Mouse (Mus musculus) midbrain, embryonic 11.5 days (tissue): ENCODE results near the gene Dda1. TPM values are rescaled to one million over a fixed set of nuclear protein-coding genes. Genes with fewer than 3 reads are reported as not detected.
A peak's percentile ranks its signal among the peaks of the same experiment; 100 is the strongest.
"Not testable (repeated sequence)": the region's sequence is repeated elsewhere in the genome, so short reads cannot be mapped to it uniquely, and the experiment has no call there.

Experiments used
- ATAC-seq: fragments of 200-750 bp; cut with Nextera tagmentation; 2 replicates; pipeline ENCODE4 v1.8.0; 2017; ENCODE audit warnings: moderate TSS enrichment, moderate library complexity; ENCODE audit not compliant: low FRiP score
- DNase-seq: peaks from one replicate; pipeline ENCODE4 v3.0.0; 2015; ENCODE audit warnings: low spot score; ENCODE audit errors: missing footprints
- H3K27ac ChIP-seq: fragments of 300-500 bp; sonication (generic); 2 replicates; pipeline ENCODE4 v1.5.1; 2014; ENCODE audit warnings: low read depth, low read length
- H3K27me3 ChIP-seq: fragments of 300-500 bp; sonication (generic); 2 replicates; pipeline ENCODE4 v1.6.1; 2014; ENCODE audit warnings: mild to moderate bottlenecking, low read length, moderate library complexity, mixed read lengths; ENCODE audit not compliant: control insufficient read depth, insufficient read depth
- H3K36me3 ChIP-seq: fragments of 300-500 bp; sonication (generic); 2 replicates; pipeline ENCODE4 v1.6.1; 2014; ENCODE audit warnings: mild to moderate bottlenecking, low read length, moderate library complexity, mixed read lengths; ENCODE audit not compliant: control insufficient read depth, insufficient read depth
- H3K4me1 ChIP-seq: fragments of 300-500 bp; sonication (generic); 2 replicates; pipeline ENCODE4 v1.6.1; 2014; ENCODE audit warnings: low read length; ENCODE audit not compliant: control insufficient read depth, insufficient read depth
- H3K4me2 ChIP-seq: fragments of 300-500 bp; sonication (generic); 2 replicates; pipeline ENCODE4 v1.6.1; 2014; ENCODE audit warnings: mild to moderate bottlenecking, moderate library complexity
- H3K4me3 ChIP-seq: fragments of 300-500 bp; sonication (generic); 2 replicates; pipeline ENCODE4 v1.5.1; 2014; ENCODE audit warnings: low read depth, low read length
- H3K9ac ChIP-seq: fragments of 300-500 bp; sonication (generic); 2 replicates; pipeline ENCODE4 v1.6.1; 2014; ENCODE audit warnings: low read length
- H3K9me3 ChIP-seq: fragments of 300-500 bp; sonication (generic); 2 replicates; pipeline ENCODE4 v1.6.1; 2016; ENCODE audit warnings: low read length; ENCODE audit not compliant: control insufficient read depth
- WGBS: fragments of 180-500 bp; shearing (Covaris S2); extraction: QIAGEN DNeasy Blood & Tissue Kit; methylation state at CpG from one replicate; pipeline ENCODE4 v1.1.7; 2014; 5-methylcytosine and 5-hydroxymethylcytosine counted together
- polyA plus RNA-seq: library from polyadenylated mRNA; unstranded; fragments of >200 nt; fragmentation: Nextera tagmentation; extraction: Ambion mirVana; gene quantifications from 2 replicates; pipeline ENCODE4 v1.2.1, GENCODE M21; 2014

Gene Dda1
- polyA plus RNA-seq, 1 experiment from 2014 or later = 129 TPM

GRCm38 (mm10) chr8:71511644-71512043 is 42.6 kb downstream of the Dda1 start, which contains the start of gene Plvap:
Gene Plvap (minus strand): TSS chr8:71511752.
- DNase-seq (no peak), ATAC-seq (no peak)
- Histone ChIP-seq H3K27ac (no peak within 1 kb of the TSS), H3K9ac (no peak within 1 kb of the TSS), H3K4me3 (no peak within 1 kb of the TSS), H3K4me1 (peaks cover under 1% of the 10 kb centered on the region; the same call in 1 of the 2 replicates), H3K4me2 (no peak within 1 kb of the TSS), H3K36me3 (no peaks in the 10 kb centered on the region), H3K9me3 (no peaks in the 10 kb centered on the region), H3K27me3 (peaks cover 23% of the 10 kb centered on the region)
- 79% methylated on average over 14 of the region's 14 CpGs for WGBS

- H3K4me1 ChIP-seq = peaks cover 7% of the 10 kb centered on the region
- H3K36me3 ChIP-seq = no peaks in the 10 kb centered on the region
- ATAC-seq (no peak), DNase-seq (no peak)
- H3K9ac ChIP-seq = no peak overlapping the region
- H3K9me3 ChIP-seq = no peaks in the 10 kb centered on the region
- no peak overlapping the region for H3K4me3 ChIP-seq
- 76% methylated on average over 15 of the region's 15 CpGs for WGBS
- peaks cover 8% of the 10 kb centered on the region for H3K27me3 ChIP-seq
- H3K27ac ChIP-seq = no peak overlapping the region
- no peak overlapping the region for H3K4me2 ChIP-seq
Observed at GRCm38 (mm10) chr8:71513018-71513754, 44.2 kb downstream of the Dda1 start.

DNA sequence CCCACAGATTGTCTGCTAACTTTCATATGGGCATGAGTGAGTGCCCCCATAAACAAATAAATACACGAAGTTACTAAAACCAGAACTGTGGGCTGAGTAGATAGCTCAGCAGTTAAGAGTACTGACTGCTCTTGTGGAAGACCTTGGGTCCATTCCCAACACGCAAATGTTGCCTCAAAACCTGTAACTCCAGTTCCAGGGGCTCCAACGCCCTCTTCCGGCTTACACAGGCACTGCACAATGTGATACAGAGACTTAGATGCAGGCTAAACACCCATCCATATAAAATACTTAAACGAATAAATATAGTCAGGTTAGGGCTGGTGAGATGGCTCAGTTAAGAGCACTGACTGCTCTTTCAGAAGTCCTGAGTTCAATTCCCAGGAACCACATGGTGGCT is 46.0 kb downstream of the Dda1 start:
- Histone ChIP-seq H3K9ac (no peak overlapping the region), H3K27ac (no peak overlapping the region), H3K36me3 (no peaks in the 10 kb centered on the region), H3K27me3 (no peaks in the 10 kb centered on the region), H3K4me3 (no peak overlapping the region), H3K4me2 (no peak overlapping the region), H3K4me1 (peaks cover 7% of the 10 kb centered on the region), H3K9me3 (no peaks in the 10 kb centered on the region)
- no peak for DNase-seq
- WGBS = 70% methylated on average over 5 of the region's 5 CpGs
- no peak for ATAC-seq

- DNase-seq (peak; percentile 88), ATAC-seq (no peak)
- Histone ChIP-seq H3K4me3 (no peak overlapping the region), H3K27me3 (no peaks in the 10 kb centered on the region), H3K9ac (no peak overlapping the region), H3K4me1 (peaks cover 7% of the 10 kb centered on the region), H3K4me2 (no peak overlapping the region), H3K27ac (no peak overlapping the region), H3K9me3 (no peaks in the 10 kb centered on the region), H3K36me3 (no peaks in the 10 kb centered on the region)
- 25% methylated on average over 6 of the region's 6 CpGs for WGBS
Observed at GRCm38 (mm10) chr8:71516786-71517185, 47.8 kb downstream of the Dda1 start.

DNA sequence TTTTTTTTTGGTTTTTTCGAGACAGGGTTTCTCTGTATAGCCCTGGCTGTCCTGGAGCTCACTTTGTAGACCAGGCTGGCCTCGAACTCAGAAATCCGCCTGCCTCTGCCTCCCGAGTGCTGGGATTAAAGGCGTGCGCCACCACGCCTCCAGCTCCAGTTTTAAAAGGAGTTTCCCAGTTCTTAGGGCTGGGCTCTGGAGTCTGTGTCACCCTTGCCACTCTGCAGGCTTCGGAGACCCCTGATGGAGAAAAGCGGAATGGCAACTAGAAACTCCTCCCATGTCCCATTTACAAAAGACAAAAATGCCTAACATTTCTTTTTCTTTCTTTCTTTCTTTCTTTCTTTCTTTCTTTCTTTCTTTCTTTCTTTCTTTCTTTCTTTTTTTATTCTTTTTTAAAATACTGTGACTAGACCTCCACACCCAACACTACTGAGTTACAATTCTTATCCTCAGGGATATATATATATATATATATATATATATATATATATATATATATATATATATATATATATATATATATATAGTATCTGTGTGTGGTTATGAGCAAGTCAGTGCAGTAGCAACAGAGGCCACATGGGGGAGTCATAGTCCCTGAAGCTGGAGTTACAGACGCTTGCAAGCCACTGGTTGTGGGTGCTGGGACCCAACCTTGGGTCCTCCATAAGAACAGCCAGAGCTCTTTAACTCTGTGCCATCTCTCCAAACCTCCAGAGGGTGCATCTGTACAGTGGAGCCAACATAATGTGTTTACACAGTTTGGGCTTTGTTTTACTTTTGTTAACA is 50.2 kb downstream of the Dda1 start:
- not testable (repeated sequence) for H3K36me3 ChIP-seq, H3K9me3 ChIP-seq, H3K9ac ChIP-seq, H3K27me3 ChIP-seq, H3K27ac ChIP-seq, H3K4me2 ChIP-seq, H3K4me3 ChIP-seq, H3K4me1 ChIP-seq, ATAC-seq
- WGBS = 54% methylated on average over 9 of the region's 10 CpGs
- DNase-seq = peak; percentile 97

GRCm38 (mm10) chr8:71521634-71522033 is 52.6 kb downstream of the Dda1 start:
- no peak overlapping the region for H3K27ac ChIP-seq
- 3% methylated on average over 17 of the region's 17 CpGs for WGBS
- no peak overlapping the region for H3K9ac ChIP-seq
- H3K27me3 ChIP-seq = peaks cover 24% of the 10 kb centered on the region
- no peaks in the 10 kb centered on the region for H3K36me3 ChIP-seq
- no peaks in the 10 kb centered on the region for H3K9me3 ChIP-seq
- peak; percentile 100 for DNase-seq
- peaks cover 7% of the 10 kb centered on the region for H3K4me1 ChIP-seq
- no peak overlapping the region for H3K4me3 ChIP-seq
- ATAC-seq = peak; percentile 83
- no peak overlapping the region for H3K4me2 ChIP-seq

DNA sequence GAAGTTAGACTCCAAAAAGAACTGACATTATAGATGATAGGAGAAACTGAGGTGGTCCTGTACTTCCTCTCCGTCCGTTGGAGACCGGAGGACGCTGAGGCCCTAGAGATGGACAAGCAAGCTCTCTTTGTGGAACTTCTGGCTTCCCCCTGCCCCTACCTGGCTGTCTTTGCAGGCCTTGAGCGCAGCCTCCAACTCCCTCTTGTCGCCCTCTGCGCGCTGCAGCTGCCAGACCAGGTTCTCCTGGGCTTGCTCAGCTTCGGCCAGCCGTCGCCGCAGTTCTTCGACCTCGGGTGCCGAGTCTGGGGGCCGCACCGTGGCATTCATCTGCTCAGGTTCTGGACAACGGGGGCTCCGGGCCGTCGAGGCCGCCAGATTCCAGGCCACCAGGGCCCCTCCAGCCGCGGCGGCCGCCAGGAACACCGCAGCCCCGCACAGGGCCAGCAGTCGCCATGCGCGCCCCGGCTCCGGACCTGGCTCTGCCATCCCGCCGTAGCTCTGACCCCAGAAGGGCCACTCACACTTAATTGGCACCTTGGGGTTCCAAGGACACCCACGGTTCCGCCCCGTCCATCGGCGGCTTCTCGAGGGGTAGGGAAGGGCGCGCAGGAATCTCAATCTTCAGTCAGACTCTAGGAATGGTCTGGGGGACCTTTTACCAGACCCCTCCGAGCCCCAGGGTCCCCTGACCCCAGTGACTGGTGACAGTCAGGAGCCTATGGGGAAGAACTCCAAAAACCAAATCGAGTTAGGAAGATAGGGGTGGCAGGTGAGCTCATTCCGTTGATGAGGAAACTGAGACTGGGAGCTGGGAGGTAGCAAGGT is 56.4 kb downstream of the Dda1 start, which contains the start of gene Ccdc194:
Gene Ccdc194, minus strand, starts transcription at position 486 of the 825 bp plus-strand sequence.
- Histone ChIP-seq H3K9me3 (no peaks in the 10 kb centered on the region), H3K27me3 (peaks cover 25% of the 10 kb centered on the region), H3K27ac (no peak within 1 kb of the TSS), H3K36me3 (no peaks in the 10 kb centered on the region), H3K4me2 (0 out of 2 replicates have a peak within 1 kb of the TSS, but pooled peaks have one; percentile 13), H3K4me1 (no peaks in the 10 kb centered on the region), H3K4me3 (no peak within 1 kb of the TSS; the same call in 1 of the 2 replicates), H3K9ac (no peak within 1 kb of the TSS)
- peak; percentile 91 for DNase-seq
- ATAC-seq = no peak
- 6% methylated on average over 46 of the region's 46 CpGs for WGBS
